Mouse (Mus musculus): ENCODE results near the gene Cabin1. TPM values are rescaled to one million over a fixed set of nuclear protein-coding genes. Genes with fewer than 3 reads are reported as not detected.

Gene Cabin1
- polyA plus RNA-seq, 1 experiment: 59.3 TPM

DNA sequence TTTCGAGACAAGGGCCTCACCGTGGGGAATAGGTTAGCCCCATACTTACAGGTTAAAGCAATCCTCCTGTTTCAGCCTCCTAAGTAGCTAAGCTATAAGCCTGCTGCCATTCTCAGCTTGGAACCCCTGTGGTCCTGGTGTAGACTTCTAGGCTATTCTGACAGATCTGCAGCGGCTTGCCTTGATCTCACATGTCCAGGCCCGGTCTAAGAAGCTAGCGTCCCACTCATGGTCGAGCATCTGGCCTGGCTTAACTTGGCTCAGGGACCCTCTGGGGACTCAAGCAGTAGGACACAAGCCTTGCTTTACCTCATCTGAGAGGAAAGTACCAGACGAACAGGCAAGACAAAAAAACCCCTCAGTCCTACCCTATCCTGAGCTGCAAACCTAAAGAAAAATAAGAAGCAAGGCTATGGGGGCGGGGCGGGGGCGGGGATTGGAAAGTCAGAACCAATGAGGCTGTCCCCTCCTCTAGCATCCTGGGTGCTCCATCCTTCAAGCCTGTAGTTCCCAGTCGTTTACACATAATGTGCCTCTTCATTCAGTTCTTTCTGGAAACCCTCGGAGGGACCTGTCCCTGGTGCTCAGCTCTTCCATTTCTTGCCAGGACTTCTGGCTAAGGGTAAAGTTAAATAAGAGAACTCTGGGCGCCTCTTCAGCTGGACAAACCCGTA, 129.0 kb downstream of the Cabin1 start:
- Histone ChIP-seq H3K4me1 (ENCODE audit: control insufficient read depth, insufficient read depth, insufficient read length) (no peaks in the 10 kb centered on the region), H3K36me3 (ENCODE audit: control insufficient read depth, insufficient read depth, low read length) (no peaks in the 10 kb centered on the region), H3K27ac (ENCODE audit: insufficient read depth, low read length) (no peak overlapping the region), H3K4me3 (ENCODE audit: extremely low read depth, insufficient read depth, insufficient read length) (no peak overlapping the region), H3K27me3 (ENCODE audit: control insufficient read depth, insufficient read depth, low read length) (no peaks in the 10 kb centered on the region)
- DNase-seq (ENCODE audit: low read depth in 1 of 2, low spot score in 2 of 2): no peak
- 76% methylated on average over 14 of the region's 14 CpGs for WGBS
- TF ChIP-seq POLR2A (IDR thresholded peaks at IDR 0.05; ENCODE audit: low read depth, low read length) (no peak), CTCF (IDR thresholded peaks at IDR 0.05; ENCODE audit: extremely low read depth, insufficient read depth, insufficient read length, insufficient replicate concordance) (no peak)

DNA sequence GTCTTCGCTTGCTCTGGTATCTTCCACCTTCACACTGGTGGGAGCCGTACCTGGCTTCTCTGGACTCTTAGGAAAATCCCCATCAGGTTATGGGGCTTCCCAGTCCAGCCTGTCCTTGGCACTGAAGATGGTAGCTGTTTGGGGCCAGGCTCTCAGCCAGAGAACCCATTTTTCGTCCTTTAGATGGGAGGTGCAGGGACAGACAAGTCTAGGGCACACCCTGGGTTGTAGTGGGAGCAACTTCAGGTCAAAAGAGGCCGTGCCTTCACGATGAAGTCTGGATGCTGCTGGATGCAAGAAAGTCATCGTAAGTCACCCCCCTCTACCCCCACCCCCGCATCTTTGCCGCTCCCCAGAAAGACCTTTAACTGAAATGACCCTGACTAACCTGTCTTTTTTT, 129.5 kb downstream of the Cabin1 start:
- Histone ChIP-seq H3K27me3 (ENCODE audit: control insufficient read depth, insufficient read depth, low read length) (no peaks in the 10 kb centered on the region), H3K4me3 (ENCODE audit: extremely low read depth, insufficient read depth, insufficient read length) (no peak overlapping the region), H3K27ac (ENCODE audit: insufficient read depth, low read length) (no peak overlapping the region), H3K36me3 (ENCODE audit: control insufficient read depth, insufficient read depth, low read length) (no peaks in the 10 kb centered on the region), H3K4me1 (ENCODE audit: control insufficient read depth, insufficient read depth, insufficient read length) (no peaks in the 10 kb centered on the region)
- 91% methylated on average over 8 of the region's 8 CpGs for WGBS
- DNase-seq (ENCODE audit: low read depth in 1 of 2, low spot score in 2 of 2): no peak
- no peak for TF ChIP-seq CTCF (IDR thresholded peaks at IDR 0.05; ENCODE audit: extremely low read depth, insufficient read depth, insufficient read length, insufficient replicate concordance)
- TF ChIP-seq POLR2A (IDR thresholded peaks at IDR 0.05; ENCODE audit: low read depth, low read length): no peak

DNA sequence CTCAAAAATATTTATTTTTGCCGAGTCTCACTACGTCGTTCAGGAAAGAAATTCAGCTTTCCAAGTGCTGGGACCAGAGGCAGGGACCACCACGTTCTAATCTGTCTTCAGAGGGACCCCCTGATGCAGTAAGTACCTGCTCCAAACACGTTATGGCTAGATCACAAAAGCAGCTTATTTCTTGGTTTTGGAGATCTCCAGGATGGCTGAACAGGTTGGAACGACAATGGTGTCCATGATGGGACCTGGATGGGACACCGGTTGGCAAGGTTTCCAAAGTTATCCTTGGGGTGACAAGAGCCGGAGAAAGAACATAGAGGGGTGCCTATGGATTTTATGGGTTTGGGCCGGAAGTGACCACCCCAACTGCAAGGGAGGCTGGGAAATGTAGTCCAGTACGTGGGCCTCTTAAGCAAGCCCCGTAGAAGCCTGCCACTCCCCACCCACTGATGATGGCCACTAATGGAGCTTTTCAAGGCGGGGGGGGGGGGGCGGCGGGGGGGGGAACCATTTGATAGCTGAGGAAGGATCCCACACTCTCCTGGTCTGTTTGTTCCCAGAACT, 130.5 kb downstream of the Cabin1 start:
- no peak overlapping the region for H3K27ac ChIP-seq (ENCODE audit: insufficient read depth, low read length)
- H3K27me3 ChIP-seq (ENCODE audit: control insufficient read depth, insufficient read depth, low read length): no peaks in the 10 kb centered on the region
- TF ChIP-seq CTCF (IDR thresholded peaks at IDR 0.05; ENCODE audit: extremely low read depth, insufficient read depth, insufficient read length, insufficient replicate concordance) (no peak), POLR2A (IDR thresholded peaks at IDR 0.05; ENCODE audit: low read depth, low read length) (no peak)
- no peaks in the 10 kb centered on the region for H3K4me1 ChIP-seq (ENCODE audit: control insufficient read depth, insufficient read depth, insufficient read length)
- DNase-seq (ENCODE audit: low read depth in 1 of 2, low spot score in 2 of 2): no peak
- H3K36me3 ChIP-seq (ENCODE audit: control insufficient read depth, insufficient read depth, low read length): no peaks in the 10 kb centered on the region
- no peak overlapping the region for H3K4me3 ChIP-seq (ENCODE audit: extremely low read depth, insufficient read depth, insufficient read length)
- 80% methylated on average over 14 of the region's 14 CpGs for WGBS

GRCm38 (mm10) chr10:75633048-75633447, 131.1 kb downstream of the Cabin1 start:
- no peak overlapping the region for H3K4me3 ChIP-seq (ENCODE audit: extremely low read depth, insufficient read depth, insufficient read length)
- H3K27ac ChIP-seq (ENCODE audit: insufficient read depth, low read length): no peak overlapping the region

DNA sequence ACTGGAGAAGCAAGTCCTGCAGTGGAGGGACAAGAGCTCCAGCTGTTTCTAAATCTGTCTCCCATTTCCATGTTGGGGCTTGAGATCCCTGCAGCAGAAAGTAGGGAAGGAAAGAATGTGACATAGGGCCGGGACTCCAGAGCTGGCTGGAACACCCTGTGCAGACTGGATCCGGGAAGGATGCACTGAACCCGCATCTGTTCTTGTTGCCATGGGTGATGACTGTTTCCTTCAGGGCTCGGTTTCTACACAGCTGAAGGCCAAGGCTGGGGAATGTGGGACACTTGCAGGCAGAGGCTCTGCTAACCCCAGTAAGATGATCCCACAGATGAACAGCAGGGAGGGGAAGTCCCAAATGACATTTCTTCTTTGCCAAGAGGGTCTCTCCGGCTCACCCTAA, 131.5 kb downstream of the Cabin1 start:
- DNase-seq (ENCODE audit: low read depth in 1 of 2, low spot score in 2 of 2): no peak
- Histone ChIP-seq H3K4me3 (ENCODE audit: extremely low read depth, insufficient read depth, insufficient read length) (no peak overlapping the region), H3K27ac (ENCODE audit: insufficient read depth, low read length) (no peak overlapping the region), H3K4me1 (ENCODE audit: control insufficient read depth, insufficient read depth, insufficient read length) (no peaks in the 10 kb centered on the region), H3K36me3 (ENCODE audit: control insufficient read depth, insufficient read depth, low read length) (no peaks in the 10 kb centered on the region), H3K27me3 (ENCODE audit: control insufficient read depth, insufficient read depth, low read length) (no peaks in the 10 kb centered on the region)
- no peak for TF ChIP-seq CTCF (IDR thresholded peaks at IDR 0.05; ENCODE audit: extremely low read depth, insufficient read depth, insufficient read length, insufficient replicate concordance)
- TF ChIP-seq POLR2A (IDR thresholded peaks at IDR 0.05; ENCODE audit: low read depth, low read length): no peak
- 70% methylated on average over 5 of the region's 5 CpGs for WGBS

More at GRCm38 (mm10) chr10:75633048-75633447, 131.1 kb downstream of the Cabin1 start:
- no peak for DNase-seq (ENCODE audit: low read depth in 1 of 2, low spot score in 2 of 2)
- no peaks in the 10 kb centered on the region for H3K4me1 ChIP-seq (ENCODE audit: control insufficient read depth, insufficient read depth, insufficient read length)
- TF ChIP-seq POLR2A (IDR thresholded peaks at IDR 0.05; ENCODE audit: low read depth, low read length): no peak
- no peak for TF ChIP-seq CTCF (IDR thresholded peaks at IDR 0.05; ENCODE audit: extremely low read depth, insufficient read depth, insufficient read length, insufficient replicate concordance)
- WGBS: 86% methylated on average over 5 of the region's 5 CpGs
- no peaks in the 10 kb centered on the region for H3K36me3 ChIP-seq (ENCODE audit: control insufficient read depth, insufficient read depth, low read length)
- no peaks in the 10 kb centered on the region for H3K27me3 ChIP-seq (ENCODE audit: control insufficient read depth, insufficient read depth, low read length)

GRCm38 (mm10) chr10:75627490-75627889, 136.7 kb downstream of the Cabin1 start:
- Histone ChIP-seq H3K27ac (ENCODE audit: insufficient read depth, low read length) (no peak overlapping the region), H3K36me3 (ENCODE audit: control insufficient read depth, insufficient read depth, low read length) (no peaks in the 10 kb centered on the region), H3K27me3 (ENCODE audit: control insufficient read depth, insufficient read depth, low read length) (no peaks in the 10 kb centered on the region), H3K4me3 (ENCODE audit: extremely low read depth, insufficient read depth, insufficient read length) (no peak overlapping the region), H3K4me1 (ENCODE audit: control insufficient read depth, insufficient read depth, insufficient read length) (no peaks in the 10 kb centered on the region)
- TF ChIP-seq CTCF (IDR thresholded peaks at IDR 0.05; ENCODE audit: extremely low read depth, insufficient read depth, insufficient read length, insufficient replicate concordance) (no peak), POLR2A (IDR thresholded peaks at IDR 0.05; ENCODE audit: low read depth, low read length) (no peak)
- no peak for DNase-seq (ENCODE audit: low read depth in 1 of 2, low spot score in 2 of 2)
- 92% methylated on average over 3 of the region's 3 CpGs for WGBS

DNA sequence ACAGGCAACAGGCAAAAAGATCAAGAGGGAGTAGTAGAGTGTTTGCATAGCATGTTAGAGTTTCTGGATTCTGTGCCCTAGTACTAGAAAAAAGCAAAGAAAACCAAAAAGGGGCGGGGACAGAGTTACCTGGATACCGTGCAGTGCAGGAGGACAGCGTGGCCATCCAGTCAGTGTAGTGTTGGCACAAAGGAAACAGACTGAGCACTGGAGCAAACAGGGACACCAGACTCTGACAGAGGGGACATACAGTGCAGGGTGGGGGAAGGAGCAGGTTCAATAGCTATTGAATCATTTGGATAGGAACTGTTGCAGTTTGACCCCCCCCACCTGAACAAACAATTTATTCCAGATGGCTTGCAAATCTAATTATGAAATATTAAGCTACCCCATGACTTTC, 137.2 kb downstream of the Cabin1 start:
- Histone ChIP-seq H3K4me1 (ENCODE audit: control insufficient read depth, insufficient read depth, insufficient read length) (no peaks in the 10 kb centered on the region), H3K27ac (ENCODE audit: insufficient read depth, low read length) (no peak overlapping the region), H3K27me3 (ENCODE audit: control insufficient read depth, insufficient read depth, low read length) (no peaks in the 10 kb centered on the region), H3K4me3 (ENCODE audit: extremely low read depth, insufficient read depth, insufficient read length) (no peak overlapping the region), H3K36me3 (ENCODE audit: control insufficient read depth, insufficient read depth, low read length) (no peaks in the 10 kb centered on the region)
- TF ChIP-seq POLR2A (IDR thresholded peaks at IDR 0.05; ENCODE audit: low read depth, low read length) (no peak), CTCF (IDR thresholded peaks at IDR 0.05; ENCODE audit: extremely low read depth, insufficient read depth, insufficient read length, insufficient replicate concordance) (no peak)
- DNase-seq (ENCODE audit: low read depth in 1 of 2, low spot score in 2 of 2): no peak
- WGBS: 69% methylated on average over 3 of the region's 3 CpGs

All from spleen, adult 2 months (tissue).